Mouse (Mus musculus): ENCODE results near the gene Tmprss11b.

DNA sequence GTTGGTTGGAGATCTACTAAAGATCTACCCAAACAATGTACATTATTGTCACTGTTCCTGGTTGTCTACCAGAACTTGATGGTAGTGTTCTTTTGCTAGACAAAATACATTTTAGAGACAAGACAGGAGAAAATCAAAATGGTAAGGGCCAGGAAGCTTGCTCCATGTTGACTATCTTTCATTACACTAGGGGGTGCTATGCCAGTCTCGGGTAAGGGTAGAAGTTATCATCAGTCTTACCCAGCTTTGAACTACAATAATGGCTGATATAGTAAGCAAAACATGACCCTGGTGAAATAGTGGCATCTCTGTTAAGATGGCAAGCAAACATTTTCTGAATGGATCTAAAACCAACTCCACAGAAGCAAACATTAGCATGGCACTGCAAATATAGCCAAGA, 54.4 kb downstream of the Tmprss11b start:
- TF ChIP-seq ZC3H11A (IDR thresholded peaks at IDR 0.05; ENCODE audit: borderline replicate concordance, low read depth, low read length) (no peak), ZNF384 (IDR thresholded peaks at IDR 0.05; ENCODE audit: low read depth, low read length) (no peak), HCFC1 (IDR thresholded peaks at IDR 0.05; ENCODE audit: borderline replicate concordance, insufficient read depth, low read length) (no peak), MAFK (IDR thresholded peaks at IDR 0.05; ENCODE audit: insufficient read depth, low read depth, low read length) (no peak)

Data from ES-E14 (cell line).